Mouse (Mus musculus) E14TG2a.4 (cell line): Measurements from ENCODE around the gene Espn.

Experiments used
- CTCF ChIP-seq: conservative IDR thresholded peaks from 2 replicates; pipeline ENCODE4 v1.5.1; 2014; ENCODE audit warnings: low read length
- NANOG ChIP-seq: IDR thresholded peaks from 2 replicates; pipeline ENCODE4 v1.6.1; 2014; ENCODE audit warnings: borderline replicate concordance, low read length, mixed read lengths
- POU5F1 ChIP-seq: IDR thresholded peaks from 2 replicates; pipeline ENCODE4 v1.6.1; 2014; ENCODE audit warnings: low read length, borderline replicate concordance

DNA sequence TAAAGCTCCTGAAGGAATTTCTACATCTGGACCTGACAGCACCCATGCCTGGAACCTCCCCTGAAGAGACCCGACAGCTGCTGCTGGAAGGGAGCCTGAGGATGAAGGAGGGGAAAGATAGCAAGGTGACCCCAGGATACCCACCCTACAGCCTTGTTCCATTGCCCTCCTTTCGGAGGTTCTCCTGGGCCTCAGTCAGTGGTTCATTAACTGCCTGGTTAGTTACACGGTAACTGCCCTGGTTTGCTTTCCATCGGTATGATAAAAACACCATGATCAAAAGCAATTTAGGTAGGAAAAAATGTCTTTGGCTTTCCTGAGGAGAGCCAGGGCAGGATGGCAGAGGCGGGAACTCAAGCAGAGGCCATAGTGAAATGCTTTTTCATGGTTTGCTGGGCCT lies 43.5 kb downstream of the Espn start:
- no peak for TF ChIP-seq CTCF
- TF ChIP-seq POU5F1 = no peak
- TF ChIP-seq NANOG = no peak
